Mouse (Mus musculus) adipose tissue, adult 10 weeks (tissue): Measurements from ENCODE around the gene Ttc19. TPM values are rescaled to one million over a fixed set of nuclear protein-coding genes. Genes with fewer than 3 reads are reported as not detected.

Experiments
- polyA plus RNA-seq: library from polyadenylated mRNA; stranded (reverse); fragments of 350-450 nt; fragmentation: Illumina TruSeq; extraction: RNeasy Lipid Tissue Mini Kit (QIAGEN cat#74804); gene quantifications from one replicate; pipeline ENCODE4 v1.2.3, GENCODE M21; 2014; ENCODE audit warnings: low read depth, low replicate concordance

The Ttc19 gene
- polyA plus RNA-seq: 10.0 TPM

DNA sequence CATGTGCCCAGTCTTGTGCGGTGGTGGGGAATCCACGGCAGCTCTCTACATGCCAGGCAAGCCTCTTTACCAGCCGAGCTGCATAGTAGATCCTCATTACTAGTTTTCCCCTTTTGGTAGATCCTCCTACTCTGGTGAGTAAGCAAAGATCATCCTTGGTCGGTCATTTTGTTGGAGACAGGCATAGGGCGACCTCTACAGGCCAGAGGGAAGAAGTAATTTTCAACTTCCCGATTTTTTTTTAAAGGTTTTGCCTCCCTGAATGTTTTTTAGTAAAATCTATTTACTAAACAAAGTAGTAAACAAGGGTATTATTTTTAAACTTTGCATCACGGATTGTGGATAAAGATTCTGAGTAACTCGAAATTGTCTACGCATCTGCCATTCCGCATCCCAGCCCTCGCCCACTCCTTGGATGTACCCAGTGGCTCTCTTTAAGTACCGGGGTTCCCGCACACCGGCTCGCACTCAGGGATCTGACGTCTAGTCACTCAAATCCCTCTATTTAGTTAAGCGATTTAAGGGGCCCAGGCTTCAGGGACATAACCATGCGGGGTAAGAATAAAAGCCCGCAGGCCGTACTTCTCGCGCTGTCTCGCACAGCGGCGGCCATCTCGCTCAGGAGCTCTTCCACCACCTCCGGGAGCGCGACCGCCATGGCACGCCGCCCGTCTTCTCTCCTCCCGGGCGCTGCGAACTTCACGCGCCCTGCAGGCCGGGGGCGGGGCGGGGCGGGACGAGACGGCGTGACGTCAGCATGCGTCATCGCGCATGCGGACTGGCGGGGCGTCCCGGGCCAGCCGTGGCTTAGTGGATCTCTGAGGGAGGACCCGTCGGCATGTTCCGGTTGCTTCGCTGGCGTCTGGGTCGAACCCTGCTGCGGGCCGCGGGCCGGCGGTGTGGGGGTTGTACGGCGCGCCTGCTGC lies at the start of gene Ttc19, which contains the start of gene Zswim7:
Gene Ttc19 (plus strand): TSS at position 799 of the 926 bp plus-strand sequence.
Gene Zswim7 (minus strand): TSS at position 701 of the 926 bp plus-strand sequence.

GRCm38 (mm10) chr11:62248401-62249244 lies 32.6 kb upstream of the Ttc19 start, which contains the start of gene Adora2b:
Gene Adora2b (plus strand): TSS chr11:62248984.

Other genes with a start within 250 kb of the Ttc19 start
- 1.4 TPM for gene Adora2b, start 32.5 kb upstream of the Ttc19 start, polyA plus RNA-seq
- gene Zswim7, start 98 bp upstream of the Ttc19 start, polyA plus RNA-seq: 11.2 TPM
- gene Pigl, start 177.0 kb downstream of the Ttc19 start, polyA plus RNA-seq: 11.2 TPM
- gene Ncor1, start 177.1 kb downstream of the Ttc19 start, polyA plus RNA-seq: 102 TPM